Mouse (Mus musculus): ENCODE measurements at regions not wholly inside any gene's neighbourhood (a gene's known extent, or its start where the extent isn't known, plus 50 kb on each side); places are given as distances from the start of the nearest gene placed in this dataset.

- no peaks in the 10 kb centered on the region for H3K36me3 ChIP-seq
- H3K4me2 ChIP-seq (replicated peaks) = no peak overlapping the region
- ATAC-seq (ENCODE audit: low FRiP score, low read depth) = peak; percentile 66; the same call in 1 of the 2 replicates
- H3K9ac ChIP-seq = no peak overlapping the region
- no peaks in the 10 kb centered on the region for H3K4me1 ChIP-seq
- H3K4me3 ChIP-seq = no peak overlapping the region
- no peaks in the 10 kb centered on the region for H3K27me3 ChIP-seq
- H3K27ac ChIP-seq = no peak overlapping the region
- 15% methylated on average over 2 of the region's 2 CpGs for WGBS
- no peaks in the 10 kb centered on the region for H3K9me3 ChIP-seq
These were observed 898.2 kb upstream of the B3galt2 start for GRCm38 (mm10) chr1:142742307-142742706.

- Histone ChIP-seq H3K27ac (no peak overlapping the region), H3K9me3 (no peaks in the 10 kb centered on the region), H3K36me3 (no peaks in the 10 kb centered on the region), H3K4me1 (no peaks in the 10 kb centered on the region), H3K27me3 (no peaks in the 10 kb centered on the region), H3K4me2 (replicated peaks) (no peak overlapping the region), H3K9ac (no peak overlapping the region), H3K4me3 (no peak overlapping the region)
- no peak for ATAC-seq (ENCODE audit: low FRiP score, low read depth)
- WGBS = 83% methylated on average over 2 of the region's 2 CpGs
These were observed 869.5 kb upstream of the B3galt2 start for GRCm38 (mm10) chr1:142771010-142771409.

Measured in limb, embryonic 13.5 days (tissue).